Mouse (Mus musculus): ENCODE measurements around the gene Slc27a5. TPM values are rescaled to one million over a fixed set of nuclear protein-coding genes. Genes with fewer than 3 reads are reported as not detected.

Slc27a5 gene
- polyA plus RNA-seq, 1 experiment from 2014 or later, result 0.46 TPM

DNA sequence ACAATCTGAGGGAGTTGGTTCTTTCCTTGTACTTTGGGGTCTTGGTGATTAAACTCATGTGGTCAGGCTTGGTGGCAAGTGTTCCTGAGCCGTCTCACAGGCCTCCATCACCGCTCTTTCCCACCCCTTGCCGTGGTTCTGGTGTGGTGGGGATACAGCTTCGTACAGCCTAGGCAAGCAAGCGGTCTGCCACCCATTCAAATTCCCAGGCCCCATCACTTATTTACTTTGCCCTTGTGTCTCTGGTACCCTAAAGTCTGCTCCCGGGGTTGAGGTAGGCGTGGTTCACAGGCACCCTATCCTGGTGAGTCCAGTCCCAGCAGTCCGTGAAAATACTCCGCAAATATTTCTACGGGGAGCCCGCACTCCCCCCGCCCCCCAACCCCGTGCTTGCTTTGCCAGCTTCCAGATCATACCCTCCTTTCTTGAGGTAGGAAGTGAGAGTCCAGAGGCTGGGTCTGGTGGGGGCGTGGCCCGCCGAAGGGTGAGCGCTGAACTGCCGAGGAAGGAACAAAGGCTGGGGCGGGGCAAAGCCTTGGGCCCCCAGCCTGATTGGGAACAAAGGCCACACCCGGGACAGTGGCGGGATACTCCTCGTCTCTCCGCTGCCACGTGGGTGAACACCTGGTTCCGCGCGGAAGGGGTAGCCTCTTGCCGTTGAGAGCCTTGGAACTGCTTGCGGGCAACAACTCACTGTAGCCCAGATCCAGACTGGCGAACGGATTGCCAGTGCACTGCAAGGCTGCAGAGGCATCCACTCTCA, 25.0 kb upstream of the Slc27a5 start:
- ATAC-seq (ENCODE audit: low FRiP score, low read depth), result peak; percentile 63
- no peaks in the 10 kb centered on the region for H3K9me3 ChIP-seq

DNA sequence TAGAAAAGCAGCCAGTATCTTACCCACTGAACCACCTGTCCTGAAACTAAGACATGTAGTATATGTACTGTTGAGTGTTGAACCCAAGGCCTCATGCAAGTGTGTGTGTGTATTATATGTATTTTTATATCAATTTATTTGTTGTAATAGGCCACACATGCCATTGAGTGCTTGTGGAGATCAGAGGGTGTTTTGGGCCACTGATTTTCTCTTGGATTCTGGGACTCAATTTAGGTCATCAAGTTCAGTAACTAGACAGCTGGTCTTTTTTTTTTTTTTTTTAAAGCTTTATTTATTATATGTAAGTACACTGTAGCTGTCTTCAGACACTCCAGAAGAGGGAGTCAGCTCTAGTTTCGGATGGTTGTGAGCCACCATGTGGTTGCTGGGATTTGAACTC, 17.2 kb upstream of the Slc27a5 start:
- no peaks in the 10 kb centered on the region for H3K27me3 ChIP-seq (replicated peaks)
- H3K27ac ChIP-seq, result no peak overlapping the region
- no peak overlapping the region for H3K4me3 ChIP-seq
- no peaks in the 10 kb centered on the region for H3K36me3 ChIP-seq
- no peak overlapping the region for H3K4me2 ChIP-seq (replicated peaks)
- no peaks in the 10 kb centered on the region for H3K9me3 ChIP-seq
- 89% methylated on average over 1 of the region's 1 CpGs for WGBS
- no peak overlapping the region for H3K9ac ChIP-seq
- peaks cover 5% of the 10 kb centered on the region for H3K4me1 ChIP-seq
- ATAC-seq (ENCODE audit: low FRiP score, low read depth), result no peak

More for the DNA sequence above, 25.0 kb upstream of the Slc27a5 start:
- Histone ChIP-seq H3K27ac (peak overlapping the region; percentile 75), H3K36me3 (peaks cover 25% of the 10 kb centered on the region), H3K9ac (peak overlapping the region; percentile 92), H3K4me3 (peak overlapping the region; percentile 95), H3K4me2 (replicated peaks) (peak overlapping the region; percentile 92), H3K27me3 (replicated peaks) (no peaks in the 10 kb centered on the region), H3K4me1 (peaks cover 21% of the 10 kb centered on the region)
- 3% methylated on average over 31 of the region's 31 CpGs for WGBS

DNA sequence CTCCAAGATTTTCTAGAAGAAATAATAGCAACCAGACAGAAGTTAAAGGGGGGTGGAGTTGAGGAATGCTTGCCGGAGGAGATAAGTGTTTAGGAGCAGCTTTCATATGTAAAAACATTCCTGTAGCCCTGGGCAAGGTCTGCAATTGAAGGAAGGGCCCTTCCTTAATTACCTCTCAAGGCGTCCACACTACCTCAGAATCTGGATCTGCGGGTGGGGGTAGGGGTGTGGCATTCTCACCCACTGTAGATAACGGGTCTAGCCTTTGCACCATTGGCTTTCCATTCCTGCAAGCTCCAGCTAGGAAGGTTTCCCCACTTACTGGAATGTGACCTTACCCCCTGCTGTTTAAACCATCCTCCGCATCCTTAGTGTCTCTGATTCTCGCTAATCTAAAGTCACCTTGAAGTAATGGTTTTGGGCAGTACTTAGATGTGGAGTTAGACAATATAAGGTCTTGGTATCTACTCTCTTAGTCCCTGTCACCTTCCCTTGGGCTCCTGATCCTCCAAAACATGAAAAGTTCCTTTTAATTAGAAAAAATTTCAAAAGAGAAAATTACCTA, 16.4 kb upstream of the Slc27a5 start:
- H3K27me3 ChIP-seq (replicated peaks), result no peaks in the 10 kb centered on the region
- no peak for ATAC-seq (ENCODE audit: low FRiP score, low read depth)
- H3K9ac ChIP-seq, result no peak overlapping the region
- no peaks in the 10 kb centered on the region for H3K9me3 ChIP-seq
- 34% methylated on average over 6 of the region's 6 CpGs for WGBS
- no peak overlapping the region for H3K4me2 ChIP-seq (replicated peaks)
- H3K4me1 ChIP-seq, result peaks cover 6% of the 10 kb centered on the region
- H3K27ac ChIP-seq, result no peak overlapping the region
- no peaks in the 10 kb centered on the region for H3K36me3 ChIP-seq
- H3K4me3 ChIP-seq, result no peak overlapping the region

DNA sequence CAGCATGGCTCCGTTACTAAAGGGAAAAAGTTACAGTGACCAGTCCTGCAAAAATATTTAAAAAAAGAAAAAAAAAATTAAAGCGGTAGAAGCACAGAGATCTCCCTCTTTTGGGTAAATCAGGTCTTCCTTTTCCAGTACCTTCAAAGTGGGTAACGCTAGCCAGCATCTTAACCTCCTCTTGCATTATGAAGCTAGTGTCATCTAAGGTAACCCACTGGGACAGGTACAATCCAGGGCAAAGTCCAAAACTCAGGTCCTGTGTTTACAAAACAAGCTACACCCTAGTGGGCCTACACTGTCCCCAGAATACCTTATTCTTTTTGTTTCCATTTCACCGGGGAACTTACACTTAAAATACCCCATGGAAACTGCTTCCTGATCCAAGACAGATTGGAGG, 15.7 kb upstream of the Slc27a5 start:
- WGBS, result 65% methylated on average over 4 of the region's 4 CpGs
- H3K4me3 ChIP-seq, result no peak overlapping the region
- no peak overlapping the region for H3K9ac ChIP-seq
- no peak for ATAC-seq (ENCODE audit: low FRiP score, low read depth)
- H3K4me1 ChIP-seq, result peaks cover 10% of the 10 kb centered on the region
- H3K9me3 ChIP-seq, result no peaks in the 10 kb centered on the region
- H3K4me2 ChIP-seq (replicated peaks), result no peak overlapping the region
- no peaks in the 10 kb centered on the region for H3K27me3 ChIP-seq (replicated peaks)
- no peak overlapping the region for H3K27ac ChIP-seq
- H3K36me3 ChIP-seq, result no peaks in the 10 kb centered on the region

DNA sequence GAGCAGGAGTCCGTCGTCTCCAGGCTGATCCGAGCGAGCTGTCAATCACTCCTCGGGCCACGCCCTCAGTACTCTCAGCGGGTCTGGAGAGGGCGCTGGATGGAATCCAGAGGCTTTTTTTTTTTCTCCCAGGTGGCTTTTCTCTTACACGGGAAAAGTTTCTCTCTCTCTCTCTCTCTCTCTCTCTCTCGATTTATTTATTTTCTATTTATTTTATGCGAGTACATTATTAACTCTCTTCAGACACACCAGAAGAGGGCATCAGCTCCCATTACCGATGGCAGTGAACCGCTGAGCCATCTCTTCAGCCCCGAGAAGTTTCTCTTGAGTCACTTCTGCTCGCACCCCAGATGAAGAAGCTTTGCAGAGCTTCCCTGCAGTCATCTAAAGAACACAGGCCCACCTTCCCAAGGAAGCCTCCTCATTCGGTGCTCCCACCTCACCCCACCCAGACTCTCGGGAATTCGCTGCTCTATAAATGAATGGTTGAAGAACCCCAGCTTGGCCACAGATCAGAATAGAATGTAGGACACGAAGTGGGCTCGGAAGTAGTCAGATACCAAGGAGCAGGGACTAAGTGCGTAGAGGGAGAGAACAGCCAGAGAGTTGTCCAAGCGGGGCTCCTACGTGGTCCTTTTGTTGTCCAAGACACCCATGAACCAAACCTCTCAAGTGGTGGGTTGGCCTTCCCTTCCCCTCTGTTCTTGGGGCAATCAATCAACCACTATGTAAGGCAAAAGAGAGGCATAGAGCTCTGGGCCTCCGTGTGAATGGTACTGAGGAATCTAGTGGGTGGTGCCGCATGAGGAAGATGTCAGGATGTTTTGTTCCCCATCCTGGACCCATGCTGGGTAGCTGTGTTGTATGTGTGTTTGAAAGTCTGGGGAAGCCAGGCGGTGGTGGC, 12.3 kb upstream of the Slc27a5 start, which contains the start of gene Zbtb45:
Zbtb45 (minus strand) TSS at position 30 of the 904 bp plus-strand sequence.
- H3K27me3 ChIP-seq (replicated peaks), result peaks cover 11% of the 10 kb centered on the region
- H3K9me3 ChIP-seq, result no peaks in the 10 kb centered on the region
- H3K36me3 ChIP-seq, result peaks cover 25% of the 10 kb centered on the region
- H3K4me3 ChIP-seq, result peak within 1 kb of the TSS; percentile 51
- H3K9ac ChIP-seq, result peak within 1 kb of the TSS; percentile 81
- peak within 1 kb of the TSS; percentile 69 for H3K27ac ChIP-seq
- H3K4me2 ChIP-seq (replicated peaks), result peak within 1 kb of the TSS; percentile 76
- WGBS, result 6% methylated on average over 26 of the region's 26 CpGs
- H3K4me1 ChIP-seq, result peaks cover 28% of the 10 kb centered on the region
- ATAC-seq (ENCODE audit: low FRiP score, low read depth), result no peak

DNA sequence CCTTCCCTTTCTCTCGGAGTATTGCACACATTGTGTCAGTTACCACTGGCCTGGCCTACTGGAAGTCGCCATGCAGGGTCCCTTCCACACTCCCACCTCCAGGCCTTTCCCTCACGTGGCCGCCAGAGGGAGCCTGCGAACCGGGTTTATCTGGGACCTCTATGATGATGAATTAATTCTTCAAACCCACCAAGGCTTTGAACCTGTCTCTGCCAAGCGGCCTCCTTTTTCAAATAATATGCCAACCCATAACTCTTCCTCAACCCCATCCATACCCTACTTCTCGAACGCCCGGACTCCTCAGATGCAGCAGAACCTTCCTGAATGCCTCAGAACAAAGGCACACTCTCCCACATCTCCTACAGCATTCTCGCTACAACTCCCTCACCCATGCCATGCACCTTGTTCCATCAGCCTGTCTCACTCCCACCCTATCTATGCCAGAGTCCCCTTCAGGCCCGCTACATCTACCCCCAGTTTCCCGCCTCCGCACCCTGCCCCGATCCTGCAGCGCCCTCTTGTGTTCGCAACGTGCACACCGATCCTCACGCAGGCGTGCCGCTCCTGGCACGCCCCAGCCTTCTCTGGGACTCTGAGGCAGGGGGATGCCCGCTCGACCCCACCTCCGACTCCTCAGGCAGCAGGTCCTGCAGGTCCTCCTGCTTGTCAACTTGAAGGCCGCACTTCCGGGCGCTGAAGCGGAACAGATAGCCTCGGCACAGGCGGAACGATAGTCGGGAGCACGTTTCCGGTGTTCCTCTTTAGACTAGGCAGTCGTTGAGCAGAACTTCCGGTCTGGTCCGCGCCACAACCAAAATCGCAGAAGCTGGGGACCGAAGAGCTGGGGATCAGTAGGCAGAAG, 11.4 kb upstream of the Slc27a5 start:
- WGBS, result under 1% methylated on average over 42 of the region's 42 CpGs
- H3K9ac ChIP-seq, result peak overlapping the region; percentile 81
- H3K27me3 ChIP-seq (replicated peaks), result peaks cover 11% of the 10 kb centered on the region
- H3K9me3 ChIP-seq, result no peaks in the 10 kb centered on the region
- peak; percentile 90 for ATAC-seq (ENCODE audit: low FRiP score, low read depth)
- peak overlapping the region; percentile 76 for H3K4me2 ChIP-seq (replicated peaks)
- peak overlapping the region; percentile 69 for H3K27ac ChIP-seq
- H3K4me3 ChIP-seq, result peak overlapping the region; percentile 51
- H3K36me3 ChIP-seq, result peaks cover 32% of the 10 kb centered on the region
- H3K4me1 ChIP-seq, result peaks cover 28% of the 10 kb centered on the region

DNA sequence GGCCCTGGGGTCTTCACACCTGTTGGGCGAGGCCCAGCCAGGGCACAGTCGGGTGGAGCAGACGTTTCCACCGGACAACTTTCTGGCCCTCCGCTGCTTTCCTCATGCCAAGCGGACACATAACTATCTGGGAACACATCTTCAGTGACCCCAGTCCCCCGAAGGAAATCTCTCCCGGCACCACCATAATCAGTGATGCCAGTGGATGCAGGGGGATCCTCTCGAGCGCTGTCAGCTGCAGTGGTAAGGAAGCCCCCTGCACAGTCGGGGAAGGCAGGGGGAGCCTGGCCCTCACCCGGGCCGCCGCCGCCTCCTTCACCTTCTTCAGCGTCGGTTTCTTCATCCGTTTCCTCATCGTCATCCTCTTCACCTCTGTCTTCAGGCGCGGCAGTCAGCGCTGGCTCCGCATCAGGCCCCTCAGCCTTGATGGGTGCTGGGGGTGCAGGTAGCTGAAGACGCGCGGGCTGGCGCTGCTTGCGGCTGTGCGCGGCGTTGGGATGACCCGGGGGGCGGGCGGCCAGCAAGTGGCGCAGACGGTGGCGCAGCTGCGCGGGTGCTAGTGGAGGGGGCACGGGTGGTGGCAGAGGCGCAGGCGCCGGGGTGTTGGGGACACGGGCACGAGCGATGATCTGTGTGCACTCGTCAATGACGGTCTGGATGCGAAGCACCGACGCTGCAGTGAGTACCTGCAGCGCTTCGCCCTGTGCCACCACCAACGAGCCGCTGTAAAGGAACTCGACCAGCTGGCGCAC, 9.5 kb upstream of the Slc27a5 start:
- H3K9ac ChIP-seq, result peak overlapping the region; percentile 40
- no peaks in the 10 kb centered on the region for H3K9me3 ChIP-seq
- ATAC-seq (ENCODE audit: low FRiP score, low read depth), result no peak
- peak overlapping the region; percentile 9 for H3K4me3 ChIP-seq
- 31% methylated on average over 57 of the region's 57 CpGs for WGBS
- H3K4me1 ChIP-seq, result peaks cover 28% of the 10 kb centered on the region
- H3K27ac ChIP-seq, result no peak overlapping the region
- H3K36me3 ChIP-seq, result peaks cover 32% of the 10 kb centered on the region
- peak overlapping the region; percentile 76 for H3K4me2 ChIP-seq (replicated peaks)
- H3K27me3 ChIP-seq (replicated peaks), result peaks cover 11% of the 10 kb centered on the region

DNA sequence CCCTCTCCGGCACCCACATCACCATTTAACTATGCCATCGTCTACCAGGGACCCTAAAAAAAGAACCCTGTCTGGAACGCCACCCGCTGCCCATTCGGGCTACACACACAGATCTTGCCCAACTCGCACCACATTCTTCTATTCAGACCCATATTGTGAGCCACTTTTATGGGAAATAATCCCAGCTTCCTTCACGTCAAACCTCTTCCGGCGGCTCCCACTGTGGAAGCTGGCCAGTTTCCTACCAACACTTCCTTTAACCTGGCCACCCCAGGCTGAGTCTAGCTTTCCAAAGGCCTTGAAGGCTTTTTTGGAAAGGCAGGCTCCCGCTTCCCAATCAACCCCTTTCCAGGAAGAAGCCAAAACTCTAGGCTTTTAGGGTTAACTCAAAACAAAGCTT, 8.5 kb upstream of the Slc27a5 start:
- H3K27ac ChIP-seq, result no peak overlapping the region
- no peak for ATAC-seq (ENCODE audit: low FRiP score, low read depth)
- no peak overlapping the region for H3K9ac ChIP-seq
- WGBS, result 82% methylated on average over 10 of the region's 10 CpGs
- no peaks in the 10 kb centered on the region for H3K9me3 ChIP-seq
- H3K4me3 ChIP-seq, result no peak overlapping the region
- peaks cover 32% of the 10 kb centered on the region for H3K36me3 ChIP-seq
- H3K4me1 ChIP-seq, result peaks cover 28% of the 10 kb centered on the region
- peaks cover 11% of the 10 kb centered on the region for H3K27me3 ChIP-seq (replicated peaks)
- H3K4me2 ChIP-seq (replicated peaks), result no peak overlapping the region

DNA sequence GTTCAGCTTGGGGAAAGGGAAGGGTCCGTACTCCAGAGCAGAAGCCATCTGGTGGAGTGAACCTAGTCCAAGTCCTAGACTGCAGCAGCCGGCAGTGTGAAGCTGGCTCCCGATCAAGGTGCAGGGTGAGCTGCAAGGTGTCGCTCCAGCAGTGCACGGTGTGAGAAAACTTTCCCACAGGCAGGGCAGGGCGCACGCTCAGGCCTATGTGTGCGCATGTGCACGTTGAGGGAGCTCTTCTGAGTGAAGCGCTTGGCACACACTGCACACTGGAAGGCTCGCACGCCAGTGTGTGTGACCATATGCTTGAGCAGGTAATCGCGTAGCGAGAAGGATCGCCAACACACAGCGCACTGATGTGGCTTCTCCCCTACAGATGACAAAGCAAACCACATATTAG, 8.0 kb upstream of the Slc27a5 start:
- no peaks in the 10 kb centered on the region for H3K9me3 ChIP-seq
- no peak for ATAC-seq (ENCODE audit: low FRiP score, low read depth)
- WGBS, result 90% methylated on average over 17 of the region's 17 CpGs
- H3K4me1 ChIP-seq, result peaks cover 28% of the 10 kb centered on the region
- H3K27me3 ChIP-seq (replicated peaks), result peaks cover 11% of the 10 kb centered on the region
- H3K36me3 ChIP-seq, result peaks cover 32% of the 10 kb centered on the region
- no peak overlapping the region for H3K4me2 ChIP-seq (replicated peaks)
- no peak overlapping the region for H3K9ac ChIP-seq
- H3K4me3 ChIP-seq, result no peak overlapping the region
- no peak overlapping the region for H3K27ac ChIP-seq

DNA sequence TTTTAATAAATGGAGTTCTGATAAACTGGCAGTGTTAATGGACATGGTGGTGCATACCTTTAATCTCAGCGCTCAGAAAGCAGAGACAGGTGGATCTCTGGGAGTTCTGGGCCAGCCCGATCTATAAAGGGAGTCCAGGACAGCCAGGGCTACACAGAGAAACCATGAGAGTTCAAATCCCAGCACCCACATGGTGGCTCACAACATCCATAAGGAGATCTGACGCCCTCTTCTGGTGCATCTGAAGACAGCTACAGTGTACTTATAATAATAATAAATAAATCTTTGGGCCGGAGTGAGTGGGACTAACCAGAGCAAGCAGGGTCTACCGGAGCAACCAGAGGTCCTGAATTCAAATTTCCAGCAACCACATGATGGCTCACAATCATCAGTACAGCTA, 5.4 kb upstream of the Slc27a5 start:
- 83% methylated on average over 5 of the region's 5 CpGs for WGBS
- H3K4me2 ChIP-seq (replicated peaks), result no peak overlapping the region

DNA sequence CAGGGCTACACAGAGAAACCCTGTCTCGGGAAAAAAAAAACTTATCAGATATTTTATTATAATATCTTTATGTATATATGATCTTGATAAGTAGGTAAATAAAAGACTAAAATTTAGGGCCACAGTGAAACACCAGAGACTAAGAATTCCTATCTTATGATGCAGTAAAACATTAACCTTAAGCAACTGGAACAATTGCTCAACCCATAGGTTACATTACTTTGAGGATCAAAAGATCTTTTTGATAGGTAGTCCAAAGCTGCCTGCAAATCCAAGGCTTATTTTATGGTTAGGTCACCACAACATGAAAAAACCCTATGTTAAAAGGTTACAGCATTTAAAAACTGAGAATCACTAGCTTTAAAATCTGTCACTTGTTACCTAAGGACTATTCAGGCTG, 3.6 kb upstream of the Slc27a5 start:
- 78% methylated on average over 1 of the region's 1 CpGs for WGBS
- no peaks in the 10 kb centered on the region for H3K27me3 ChIP-seq (replicated peaks)
- H3K36me3 ChIP-seq, result peaks cover 18% of the 10 kb centered on the region
- H3K4me3 ChIP-seq, result no peak overlapping the region
- H3K4me2 ChIP-seq (replicated peaks), result no peak overlapping the region
- H3K9ac ChIP-seq, result no peak overlapping the region
- ATAC-seq (ENCODE audit: low FRiP score, low read depth), result no peak
- H3K4me1 ChIP-seq, result no peaks in the 10 kb centered on the region
- no peak overlapping the region for H3K27ac ChIP-seq
- no peaks in the 10 kb centered on the region for H3K9me3 ChIP-seq

More for the DNA sequence above, 5.4 kb upstream of the Slc27a5 start:
- Histone ChIP-seq H3K4me3 (no peak overlapping the region), H3K9me3 (no peaks in the 10 kb centered on the region), H3K27ac (no peak overlapping the region), H3K27me3 (replicated peaks) (peaks cover 11% of the 10 kb centered on the region), H3K9ac (no peak overlapping the region), H3K4me1 (peaks cover 14% of the 10 kb centered on the region; the same call in 1 of the 2 replicates), H3K36me3 (peaks cover 32% of the 10 kb centered on the region)
- ATAC-seq (ENCODE audit: low FRiP score, low read depth), result no peak

All from neural tube, embryonic 12.5 days (tissue).